Mouse (Mus musculus) heart, embryonic 13.5 days (tissue): ENCODE results near the gene Irs2. TPM values are rescaled to one million over a fixed set of nuclear protein-coding genes. Genes with fewer than 3 reads are reported as not detected.
A peak's percentile ranks its signal among the peaks of the same experiment; 100 is the strongest.

Experiments used
- ATAC-seq: fragments of 200-750 bp; cut with Nextera tagmentation; 2 replicates; pipeline ENCODE4 v1.8.0; 2017; ENCODE audit warnings: moderate TSS enrichment; ENCODE audit not compliant: insufficient number of reproducible peaks, low FRiP score, low TSS enrichment; ENCODE audit errors: extremely low read depth
- H3K27ac ChIP-seq: fragments of 300-500 bp; sonication (generic); replicated peaks from 2 replicates; pipeline ENCODE4 v1.5.1; 2015; ENCODE audit warnings: moderate library complexity, mild to moderate bottlenecking, inconsistent platforms
- H3K27me3 ChIP-seq: fragments of 300-500 bp; sonication (generic); replicated peaks from 2 replicates; pipeline ENCODE4 v1.6.1; 2015; ENCODE audit warnings: mild to moderate bottlenecking, inconsistent platforms
- H3K36me3 ChIP-seq: fragments of 300-500 bp; sonication (generic); 2 replicates; pipeline ENCODE4 v1.6.1; 2015; ENCODE audit warnings: mild to moderate bottlenecking, inconsistent platforms
- H3K4me1 ChIP-seq: fragments of 300-500 bp; sonication (generic); 2 replicates; pipeline ENCODE4 v1.6.1; 2015; ENCODE audit warnings: inconsistent platforms
- H3K4me2 ChIP-seq: fragments of 300-500 bp; sonication (generic); 2 replicates; pipeline ENCODE4 v1.6.1; 2015; ENCODE audit warnings: inconsistent platforms, mild to moderate bottlenecking, moderate library complexity
- H3K4me3 ChIP-seq: fragments of 300-500 bp; sonication (generic); 2 replicates; pipeline ENCODE4 v1.5.1; 2015; ENCODE audit warnings: moderate library complexity, mild to moderate bottlenecking, inconsistent platforms
- H3K9ac ChIP-seq: fragments of 300-500 bp; sonication (generic); 2 replicates; pipeline ENCODE4 v1.6.1; 2015; ENCODE audit warnings: inconsistent platforms, mild to moderate bottlenecking, moderate library complexity
- H3K9me3 ChIP-seq: fragments of 300-500 bp; sonication (generic); 2 replicates; pipeline ENCODE4 v1.6.1; 2016; ENCODE audit warnings: inconsistent platforms
- WGBS: fragments of 180-500 bp; shearing (Covaris S2); methylation state at CpG from one replicate; pipeline ENCODE4 v1.1.7; 2015; ENCODE audit warnings: mixed read lengths; 5-methylcytosine and 5-hydroxymethylcytosine counted together
- polyA plus RNA-seq: library from polyadenylated mRNA; unstranded; fragments of >200 nt; fragmentation: Nextera tagmentation; extraction: Ambion mirVana; gene quantifications from 2 replicates; pipeline ENCODE4 v1.2.1, GENCODE M21; 2015

Irs2 gene
- polyA plus RNA-seq, 1 experiment from 2014 or later = 3.2 TPM

DNA sequence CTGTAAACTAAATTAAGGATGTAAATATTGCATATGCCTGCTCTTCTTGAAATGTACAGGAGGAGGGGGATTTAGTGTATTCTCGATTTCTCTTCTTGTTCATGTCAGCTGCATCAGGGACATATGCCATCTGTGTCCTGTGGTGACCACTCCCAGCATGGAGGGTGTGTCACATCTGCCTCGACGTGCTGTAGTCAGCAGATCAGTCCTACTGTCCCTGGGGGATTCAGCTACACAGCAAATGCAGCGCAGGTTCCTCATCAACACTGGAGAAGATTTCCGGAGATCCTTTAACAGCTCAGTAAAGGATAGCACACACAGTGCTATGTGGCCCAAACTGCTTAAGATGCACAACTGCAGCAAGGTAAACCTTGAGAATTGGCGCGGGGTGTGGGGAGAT, 23.2 kb downstream of the Irs2 start:
- Histone ChIP-seq H3K9me3 (no peaks in the 10 kb centered on the region), H3K27me3 (no peaks in the 10 kb centered on the region), H3K4me1 (peaks cover 34% of the 10 kb centered on the region), H3K4me3 (no peak overlapping the region), H3K9ac (no peak overlapping the region), H3K4me2 (no peak overlapping the region), H3K27ac (no peak overlapping the region), H3K36me3 (peaks cover 38% of the 10 kb centered on the region)
- 79% methylated on average over 7 of the region's 7 CpGs for WGBS
- no peak for ATAC-seq

DNA sequence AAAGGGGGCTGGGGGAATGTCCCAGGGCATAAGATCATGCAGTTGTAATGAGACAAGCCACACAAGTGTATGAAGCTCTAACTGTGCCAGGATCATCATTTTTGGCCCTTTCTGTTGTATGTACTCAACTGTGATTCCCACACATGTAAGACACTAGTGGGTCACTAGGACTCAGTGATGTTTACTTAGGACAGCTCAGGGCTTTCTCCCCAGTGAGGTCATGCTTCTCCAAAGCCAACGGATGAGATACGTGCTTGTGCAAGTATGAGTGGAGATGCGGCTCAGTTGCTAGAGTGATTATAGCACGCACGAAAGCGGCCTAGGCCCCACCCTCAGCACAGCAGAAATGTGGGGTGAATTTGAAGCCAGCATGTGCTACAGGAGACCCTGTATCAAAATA, 27.4 kb downstream of the Irs2 start:
- Histone ChIP-seq H3K36me3 (peaks cover 23% of the 10 kb centered on the region), H3K27ac (no peak overlapping the region), H3K4me3 (no peak overlapping the region), H3K9me3 (no peaks in the 10 kb centered on the region), H3K27me3 (no peaks in the 10 kb centered on the region), H3K4me1 (peaks cover 37% of the 10 kb centered on the region), H3K9ac (no peak overlapping the region), H3K4me2 (no peak overlapping the region)
- ATAC-seq = no peak
- WGBS = 91% methylated on average over 6 of the region's 6 CpGs

DNA sequence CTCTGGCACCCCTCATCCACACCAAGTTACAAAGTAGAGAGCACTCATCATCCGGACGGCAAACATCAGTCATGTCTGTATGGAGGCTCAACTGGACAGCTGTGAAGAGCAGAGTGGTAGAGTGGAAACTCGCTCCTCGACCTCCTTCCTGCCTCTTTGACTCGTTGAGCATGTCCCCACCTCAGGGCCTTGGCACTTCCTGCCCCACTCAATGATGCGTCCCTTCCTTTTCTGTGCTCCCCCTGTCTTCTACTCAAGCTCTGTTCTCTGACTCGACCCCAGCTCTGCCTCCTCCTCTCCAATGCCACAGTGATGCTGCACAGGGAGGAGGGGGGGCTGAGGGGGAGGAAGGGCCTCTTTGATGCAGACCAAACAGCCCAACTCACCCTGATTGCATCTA, 28.3 kb downstream of the Irs2 start:
- WGBS = 38% methylated on average over 7 of the region's 7 CpGs
- Histone ChIP-seq H3K9me3 (no peaks in the 10 kb centered on the region), H3K36me3 (peaks cover 15% of the 10 kb centered on the region), H3K9ac (no peak overlapping the region; the same call in 1 of the 2 replicates), H3K4me3 (no peak overlapping the region), H3K4me1 (peaks cover 47% of the 10 kb centered on the region), H3K4me2 (no peak overlapping the region), H3K27ac (no peak overlapping the region), H3K27me3 (no peaks in the 10 kb centered on the region)
- no peak for ATAC-seq

DNA sequence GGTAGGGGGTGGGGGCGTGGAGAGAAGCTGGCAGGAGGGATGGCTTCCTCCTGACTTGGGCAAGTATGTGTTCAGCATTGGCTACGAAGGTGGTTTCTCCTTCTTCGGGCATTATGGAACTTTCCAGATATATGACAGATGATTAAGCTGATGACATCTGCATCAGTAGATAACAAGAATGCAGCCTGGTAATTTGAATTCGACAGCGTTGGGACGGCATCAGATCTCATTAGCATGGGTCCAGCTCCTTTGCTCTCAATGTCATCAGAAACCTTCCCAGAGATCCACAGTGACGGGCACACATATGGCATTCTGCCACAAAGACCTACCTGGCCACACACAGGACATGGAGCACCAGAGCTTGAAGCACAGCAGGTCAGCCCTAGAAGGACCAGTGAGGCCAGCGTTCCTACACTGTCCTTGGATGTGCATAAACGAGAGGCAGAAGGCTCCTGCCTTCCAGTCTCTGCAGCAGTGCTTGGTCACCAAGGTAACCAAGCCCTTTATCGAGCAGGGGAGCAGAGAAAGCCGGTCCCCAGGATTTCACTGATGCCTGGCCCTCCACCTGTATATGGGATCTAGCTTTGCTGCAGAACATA, 29.0 kb downstream of the Irs2 start:
- Histone ChIP-seq H3K27ac (no peak overlapping the region), H3K4me3 (no peak overlapping the region), H3K4me1 (peaks cover 53% of the 10 kb centered on the region), H3K4me2 (no peak overlapping the region), H3K27me3 (no peaks in the 10 kb centered on the region), H3K9ac (no peak overlapping the region), H3K9me3 (no peaks in the 10 kb centered on the region), H3K36me3 (peaks cover 9% of the 10 kb centered on the region)
- no peak for ATAC-seq
- WGBS = 62% methylated on average over 11 of the region's 11 CpGs

DNA sequence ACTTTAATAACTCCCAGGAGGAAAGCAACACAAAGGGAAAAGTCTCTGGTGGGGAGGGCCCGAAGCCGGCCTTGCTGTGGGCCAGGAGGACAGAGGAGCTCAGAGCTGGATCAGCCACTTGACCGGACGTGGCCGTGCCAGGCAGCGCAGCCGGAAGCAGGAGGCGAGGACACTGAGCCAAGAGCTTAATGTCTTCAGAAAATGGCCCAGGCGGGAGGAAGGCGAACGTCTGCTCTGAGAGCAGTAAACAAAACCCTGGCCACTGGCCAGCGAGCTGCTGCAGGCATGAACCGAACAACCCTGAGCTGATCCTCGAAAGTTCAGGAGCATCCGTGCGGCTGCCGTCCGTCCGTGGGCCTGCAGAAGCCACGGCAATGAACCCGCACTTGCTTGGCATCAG, 29.9 kb downstream of the Irs2 start:
- WGBS = 54% methylated on average over 21 of the region's 21 CpGs
- Histone ChIP-seq H3K36me3 (0 out of 2 replicates have a peak, but pooled peaks cover 2% of the 10 kb centered on the region), H3K9ac (peak overlapping the region; percentile 50)

DNA sequence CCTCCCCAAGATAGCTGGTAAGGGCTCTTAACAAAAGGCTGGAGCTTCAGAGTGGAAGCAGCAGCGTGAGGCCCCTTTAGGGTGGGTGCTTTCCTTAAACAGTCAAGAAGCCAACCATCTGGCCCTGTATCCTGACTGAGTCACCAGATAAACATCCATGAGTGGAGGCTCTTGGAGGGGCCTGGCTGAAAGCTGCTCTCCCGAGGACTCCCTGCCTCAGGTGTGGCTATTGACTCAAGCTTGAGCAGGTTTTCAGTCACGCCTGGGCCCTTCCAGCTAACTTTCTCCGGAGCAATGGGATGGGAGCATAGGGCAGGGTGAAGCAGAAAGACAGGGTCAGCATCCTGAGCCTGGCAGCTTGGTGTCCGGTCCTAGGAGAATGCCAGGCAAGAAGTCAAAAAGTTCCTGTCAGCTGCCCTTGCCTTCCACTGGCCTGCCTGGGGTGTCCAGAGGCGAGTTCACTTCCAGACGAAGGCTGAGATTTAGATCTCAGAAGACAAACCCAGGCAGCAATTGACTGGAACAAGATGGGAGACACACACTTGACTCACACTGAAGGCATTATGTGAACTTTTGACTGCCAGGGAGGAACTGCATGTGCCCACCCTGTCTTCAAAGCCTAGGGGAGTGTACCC, 30.4 kb downstream of the Irs2 start:
- H3K27me3 ChIP-seq = no peaks in the 10 kb centered on the region
- peak overlapping the region; percentile 50 for H3K9ac ChIP-seq
- H3K27ac ChIP-seq = peak overlapping the region; percentile 75
- H3K9me3 ChIP-seq = no peaks in the 10 kb centered on the region
- WGBS = 37% methylated on average over 7 of the region's 7 CpGs
- H3K4me2 ChIP-seq = peak overlapping the region; percentile 20; the same call in 1 of the 2 replicates
- H3K36me3 ChIP-seq = no peaks in the 10 kb centered on the region
- ATAC-seq = no peak
- H3K4me1 ChIP-seq = peaks cover 66% of the 10 kb centered on the region
- no peak overlapping the region for H3K4me3 ChIP-seq

More for the DNA sequence above, 29.9 kb downstream of the Irs2 start:
- Histone ChIP-seq H3K4me2 (peak overlapping the region; percentile 16; the same call in 1 of the 2 replicates), H3K27ac (peak overlapping the region; percentile 75), H3K4me3 (no peak overlapping the region), H3K9me3 (no peaks in the 10 kb centered on the region), H3K27me3 (no peaks in the 10 kb centered on the region), H3K4me1 (peaks cover 61% of the 10 kb centered on the region)
- ATAC-seq = no peak

DNA sequence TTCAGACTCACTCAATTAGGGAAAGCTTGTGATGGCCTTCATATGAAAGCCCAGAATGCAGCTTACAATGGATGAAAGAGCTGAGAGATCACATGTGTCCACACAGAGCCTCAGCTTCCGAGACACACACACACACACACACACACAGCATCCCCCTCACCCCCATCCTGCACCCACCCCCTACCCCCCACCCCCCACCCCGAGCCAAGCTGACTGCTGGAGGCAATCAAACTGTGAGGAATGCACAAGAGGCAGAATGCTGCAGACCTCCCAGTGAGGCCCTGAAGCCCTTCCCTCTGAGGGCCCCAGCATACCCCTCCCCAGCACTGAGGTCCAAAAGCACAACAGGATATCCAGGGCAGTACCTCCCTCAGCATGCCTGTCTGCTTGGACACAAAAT, 33.6 kb downstream of the Irs2 start:
- Histone ChIP-seq H3K4me1 (peaks cover 71% of the 10 kb centered on the region), H3K9ac (no peak overlapping the region), H3K27me3 (peaks cover 18% of the 10 kb centered on the region), H3K36me3 (no peaks in the 10 kb centered on the region), H3K4me2 (no peak overlapping the region), H3K9me3 (no peaks in the 10 kb centered on the region), H3K4me3 (no peak overlapping the region), H3K27ac (no peak overlapping the region)
- 16% methylated on average over 2 of the region's 2 CpGs for WGBS
- ATAC-seq = no peak

DNA sequence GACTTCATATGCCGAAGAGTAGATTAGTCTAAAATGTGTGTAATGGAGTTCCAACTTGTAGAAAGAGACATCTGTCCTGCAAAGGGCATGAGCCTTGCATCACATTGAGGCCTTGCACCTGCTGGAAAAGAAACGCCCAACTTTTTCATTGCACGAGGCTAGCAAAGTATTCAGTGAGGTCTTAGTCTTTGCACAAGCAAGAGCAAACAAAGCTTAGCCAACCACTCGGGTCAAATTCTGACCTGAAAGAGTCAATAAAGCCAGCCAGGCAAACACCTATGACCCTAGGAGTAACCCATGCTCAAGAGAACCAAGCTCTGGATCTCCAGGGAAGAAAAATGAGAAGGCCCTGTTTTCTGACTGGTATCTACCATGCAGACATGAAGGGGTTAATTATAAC, 34.1 kb downstream of the Irs2 start:
- H3K4me1 ChIP-seq = peaks cover 66% of the 10 kb centered on the region
- 87% methylated on average over 4 of the region's 4 CpGs for WGBS
- H3K4me2 ChIP-seq = no peak overlapping the region
- H3K9ac ChIP-seq = no peak overlapping the region
- H3K4me3 ChIP-seq = no peak overlapping the region
- ATAC-seq = no peak
- no peaks in the 10 kb centered on the region for H3K9me3 ChIP-seq
- H3K27ac ChIP-seq = no peak overlapping the region
- no peaks in the 10 kb centered on the region for H3K36me3 ChIP-seq
- peaks cover 18% of the 10 kb centered on the region for H3K27me3 ChIP-seq

DNA sequence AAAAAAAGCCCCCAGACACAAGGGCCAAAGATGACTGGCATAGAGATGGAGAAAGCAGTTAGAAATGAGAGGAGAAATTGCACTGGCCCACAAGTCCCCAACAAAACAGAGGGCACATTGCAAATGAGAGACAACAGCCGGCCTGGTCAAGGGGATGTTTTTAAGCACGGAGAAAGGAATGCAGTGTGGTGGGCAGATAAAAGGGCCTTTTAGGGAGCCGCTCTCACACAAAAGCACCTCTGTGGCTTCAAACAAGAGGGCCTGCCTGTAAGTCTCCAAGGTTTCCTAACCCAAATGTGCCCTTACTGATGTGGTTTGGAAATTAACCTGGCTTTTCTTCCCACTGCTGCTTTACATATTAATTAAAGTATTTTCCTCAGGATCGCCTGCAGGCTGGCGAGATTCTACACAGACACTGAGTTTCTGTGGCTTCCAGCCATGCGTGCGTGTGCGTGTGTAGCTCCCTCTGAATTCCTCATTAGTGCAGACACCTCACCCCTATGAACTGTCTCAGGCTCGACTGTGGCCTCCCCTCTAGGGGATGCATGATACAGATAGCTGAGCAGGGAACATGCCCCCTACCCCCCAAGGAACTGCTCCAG, 35.3 kb downstream of the Irs2 start:
- 23% methylated on average over 9 of the region's 9 CpGs for WGBS
- Histone ChIP-seq H3K9me3 (no peaks in the 10 kb centered on the region), H3K4me3 (no peak overlapping the region), H3K36me3 (no peaks in the 10 kb centered on the region), H3K27ac (peak overlapping the region; percentile 51), H3K4me2 (no peak overlapping the region), H3K9ac (peak overlapping the region; percentile 12), H3K4me1 (peaks cover 61% of the 10 kb centered on the region), H3K27me3 (peaks cover 18% of the 10 kb centered on the region)
- ATAC-seq = no peak

DNA sequence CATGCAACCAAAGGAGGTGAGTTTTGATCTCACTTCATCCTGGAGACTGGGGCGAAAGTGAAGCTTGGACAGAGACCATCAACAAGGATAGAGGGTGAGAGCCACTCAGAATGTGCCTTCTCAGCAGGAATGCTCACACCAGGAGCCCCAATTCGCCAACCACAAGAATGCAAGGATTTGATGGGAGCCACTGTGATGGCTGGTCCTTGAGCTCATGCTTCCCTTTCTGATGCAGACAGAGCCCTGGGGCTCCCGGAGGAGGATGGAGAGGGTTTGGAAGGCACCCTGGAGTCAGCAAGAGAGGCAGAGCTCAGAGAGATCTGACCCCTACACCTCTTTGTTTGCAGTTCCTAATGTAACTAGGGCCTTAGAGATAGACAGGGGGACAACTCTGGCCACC, 36.3 kb downstream of the Irs2 start:
- peak overlapping the region; percentile 51; the same call in 1 of the 2 replicates for H3K27ac ChIP-seq

DNA sequence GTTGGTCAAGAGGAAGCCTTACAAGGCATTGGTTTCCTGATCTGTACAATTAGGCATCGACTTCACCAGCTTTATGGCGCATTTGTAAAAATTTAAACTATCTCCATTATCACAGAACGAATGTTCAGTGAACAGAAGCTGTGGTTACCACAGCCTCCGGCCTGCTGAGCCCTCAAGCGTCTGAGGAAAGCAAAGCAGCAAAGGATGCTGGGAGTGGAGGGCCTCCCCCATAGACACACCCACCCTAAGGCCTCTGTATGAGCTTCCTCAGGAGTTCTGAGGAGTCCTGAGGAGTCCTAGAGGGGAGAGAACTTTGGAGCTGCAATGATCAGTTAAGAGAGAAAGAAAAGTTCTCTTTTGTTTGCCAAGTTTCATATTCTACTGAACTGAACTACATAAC, 36.7 kb downstream of the Irs2 start:
- no peak for ATAC-seq
- Histone ChIP-seq H3K4me1 (peaks cover 57% of the 10 kb centered on the region), H3K9me3 (no peaks in the 10 kb centered on the region), H3K27me3 (peaks cover 18% of the 10 kb centered on the region), H3K4me3 (no peak overlapping the region), H3K4me2 (no peak overlapping the region), H3K36me3 (no peaks in the 10 kb centered on the region), H3K9ac (no peak overlapping the region), H3K27ac (no peak overlapping the region)
- WGBS = 76% methylated on average over 5 of the region's 5 CpGs

More for the DNA sequence above, 36.3 kb downstream of the Irs2 start:
- Histone ChIP-seq H3K4me2 (no peak overlapping the region), H3K36me3 (no peaks in the 10 kb centered on the region), H3K9me3 (no peaks in the 10 kb centered on the region), H3K9ac (no peak overlapping the region), H3K4me3 (no peak overlapping the region), H3K27me3 (peaks cover 18% of the 10 kb centered on the region), H3K4me1 (peaks cover 55% of the 10 kb centered on the region)
- no peak for ATAC-seq
- WGBS = 58% methylated on average over 3 of the region's 3 CpGs
